Mouse (Mus musculus): Measurements from ENCODE around the gene Ifitm5. TPM values are rescaled to one million over a fixed set of nuclear protein-coding genes. Genes with fewer than 3 reads are reported as not detected.
A peak's percentile ranks its signal among the peaks of the same experiment; 100 is the strongest.

Gene Ifitm5
- polyA plus RNA-seq, 1 experiment from 2014 or later, result 2.4 TPM

DNA sequence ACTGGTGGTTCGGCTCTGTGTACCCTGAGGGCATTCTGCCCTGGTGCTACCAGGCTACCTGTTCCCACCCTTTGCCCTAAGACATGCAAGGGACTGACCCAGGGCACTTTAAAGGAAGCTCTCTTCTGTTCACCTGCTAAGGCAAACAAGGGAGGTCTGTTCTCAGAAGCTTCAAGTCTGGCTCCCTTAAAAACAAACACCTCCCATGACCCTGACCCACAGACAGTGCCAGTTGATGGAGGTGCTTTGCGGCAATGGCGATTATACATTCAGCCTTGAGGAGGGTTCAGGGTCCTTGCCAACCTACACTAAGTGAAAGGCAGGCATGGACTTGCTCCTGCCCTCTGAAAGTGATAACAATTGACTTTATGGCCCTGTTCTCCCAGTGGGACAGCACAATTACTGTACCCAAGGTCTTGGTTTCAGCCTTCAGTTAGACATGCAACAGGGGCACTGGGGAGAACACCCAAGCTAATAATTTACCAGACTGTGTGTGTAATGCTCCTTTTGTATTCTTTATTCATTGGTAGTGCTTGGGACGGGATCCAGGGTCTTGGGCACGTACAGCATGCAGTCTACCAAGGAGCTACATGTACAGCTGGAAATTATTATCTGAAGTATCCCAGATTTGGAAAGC is 37.1 kb downstream of the Ifitm5 start:
- Histone ChIP-seq H3K4me1 (ENCODE audit: control insufficient read depth, insufficient read depth, low read length) (peaks cover 12% of the 10 kb centered on the region), H3K36me3 (ENCODE audit: control insufficient read depth, insufficient read depth, low read length) (no peaks in the 10 kb centered on the region), H3K27ac (ENCODE audit: low read length) (peak overlapping the region; percentile 94), H3K9ac (ENCODE audit: low read depth, low read length) (peak overlapping the region; percentile 36; the same call in 1 of the 2 replicates), H3K27me3 (replicated peaks; ENCODE audit: control insufficient read depth, insufficient read depth, low read length) (no peaks in the 10 kb centered on the region), H3K9me3 (ENCODE audit: control insufficient read depth, low read length) (no peaks in the 10 kb centered on the region), H3K4me3 (ENCODE audit: low read length) (no peak overlapping the region), H3K4me2 (ENCODE audit: low read depth, low read length) (peak overlapping the region; percentile 2; the same call in 1 of the 2 replicates)
- peak; percentile 93 for ATAC-seq
- 51% methylated on average over 5 of the region's 5 CpGs for WGBS

DNA sequence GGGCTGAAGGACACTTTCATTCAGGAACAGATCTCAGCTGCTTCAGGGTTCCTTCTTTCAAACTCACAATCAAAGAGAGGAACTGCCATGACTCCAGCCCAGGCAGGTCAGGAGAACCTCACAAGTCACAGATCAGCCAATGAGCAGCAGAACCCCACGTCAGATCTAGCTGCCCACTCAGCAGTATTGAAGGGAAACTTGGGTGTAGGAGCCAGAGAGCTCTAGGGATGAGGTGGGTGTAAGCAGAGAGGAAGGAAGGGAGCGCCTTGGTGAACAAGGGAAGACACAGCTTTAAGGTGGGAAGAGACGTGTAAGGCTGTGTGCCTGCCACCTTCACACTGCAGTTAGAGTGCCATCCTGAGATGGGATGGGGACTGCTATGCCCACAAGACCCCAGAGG is 37.8 kb downstream of the Ifitm5 start:
- WGBS, result 60% methylated on average over 3 of the region's 3 CpGs
- Histone ChIP-seq H3K36me3 (ENCODE audit: control insufficient read depth, insufficient read depth, low read length) (no peaks in the 10 kb centered on the region), H3K9ac (ENCODE audit: low read depth, low read length) (peak overlapping the region; percentile 36), H3K4me2 (ENCODE audit: low read depth, low read length) (0 out of 2 replicates have a peak overlapping the region, but pooled peaks have one; percentile 2), H3K4me3 (ENCODE audit: low read length) (no peak overlapping the region), H3K27ac (ENCODE audit: low read length) (peak overlapping the region; percentile 94), H3K4me1 (ENCODE audit: control insufficient read depth, insufficient read depth, low read length) (peaks cover 12% of the 10 kb centered on the region), H3K9me3 (ENCODE audit: control insufficient read depth, low read length) (no peaks in the 10 kb centered on the region), H3K27me3 (replicated peaks; ENCODE audit: control insufficient read depth, insufficient read depth, low read length) (no peaks in the 10 kb centered on the region)
- ATAC-seq, result no peak

DNA sequence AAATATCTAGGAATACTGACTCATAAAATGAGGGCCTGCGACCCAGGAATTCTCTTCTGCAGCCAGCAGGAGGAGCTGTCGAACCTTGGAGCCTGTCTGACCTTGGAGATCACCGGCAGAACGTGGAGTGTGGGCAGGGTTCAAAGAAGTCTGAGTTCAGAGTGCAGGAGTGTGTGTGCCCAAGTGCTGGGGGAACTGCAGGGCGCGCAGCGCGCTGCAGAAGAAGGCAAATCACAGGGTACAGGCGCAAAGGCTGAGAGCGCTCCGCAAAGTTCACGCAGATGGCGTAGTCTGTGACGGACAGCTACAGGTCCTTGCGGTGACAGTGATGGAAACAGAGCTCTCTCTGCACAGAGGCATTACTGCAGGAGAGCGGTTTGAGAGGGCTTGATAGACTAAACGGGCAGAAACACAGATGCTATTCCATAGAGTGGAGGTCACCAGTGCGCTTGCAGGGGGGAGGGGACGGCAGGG is 41.4 kb downstream of the Ifitm5 start:
- Histone ChIP-seq H3K4me3 (ENCODE audit: low read length) (peak overlapping the region; percentile 45), H3K27me3 (replicated peaks; ENCODE audit: control insufficient read depth, insufficient read depth, low read length) (no peaks in the 10 kb centered on the region), H3K9me3 (ENCODE audit: control insufficient read depth, low read length) (no peaks in the 10 kb centered on the region), H3K27ac (ENCODE audit: low read length) (0 out of 2 replicates have a peak overlapping the region, but pooled peaks have one; percentile 49), H3K36me3 (ENCODE audit: control insufficient read depth, insufficient read depth, low read length) (no peaks in the 10 kb centered on the region), H3K4me2 (ENCODE audit: low read depth, low read length) (peak overlapping the region; percentile 79), H3K9ac (ENCODE audit: low read depth, low read length) (peak overlapping the region; percentile 64), H3K4me1 (ENCODE audit: control insufficient read depth, insufficient read depth, low read length) (peaks cover 7% of the 10 kb centered on the region)
- peak; percentile 64 for ATAC-seq
- 2% methylated on average over 19 of the region's 19 CpGs for WGBS

GRCm38 (mm10) chr7:140908181-140908580 is 41.9 kb downstream of the Ifitm5 start:
- peaks cover 10% of the 10 kb centered on the region for H3K4me1 ChIP-seq (ENCODE audit: control insufficient read depth, insufficient read depth, low read length)
- ATAC-seq, result no peak
- 44% methylated on average over 7 of the region's 7 CpGs for WGBS
- no peak overlapping the region for H3K9ac ChIP-seq (ENCODE audit: low read depth, low read length)
- no peak overlapping the region; the same call in 1 of the 2 replicates for H3K4me2 ChIP-seq (ENCODE audit: low read depth, low read length)
- H3K9me3 ChIP-seq (ENCODE audit: control insufficient read depth, low read length), result no peaks in the 10 kb centered on the region
- H3K27me3 ChIP-seq (replicated peaks; ENCODE audit: control insufficient read depth, insufficient read depth, low read length), result no peaks in the 10 kb centered on the region
- H3K27ac ChIP-seq (ENCODE audit: low read length), result no peak overlapping the region
- no peak overlapping the region for H3K4me3 ChIP-seq (ENCODE audit: low read length)
- no peaks in the 10 kb centered on the region for H3K36me3 ChIP-seq (ENCODE audit: control insufficient read depth, insufficient read depth, low read length)

DNA sequence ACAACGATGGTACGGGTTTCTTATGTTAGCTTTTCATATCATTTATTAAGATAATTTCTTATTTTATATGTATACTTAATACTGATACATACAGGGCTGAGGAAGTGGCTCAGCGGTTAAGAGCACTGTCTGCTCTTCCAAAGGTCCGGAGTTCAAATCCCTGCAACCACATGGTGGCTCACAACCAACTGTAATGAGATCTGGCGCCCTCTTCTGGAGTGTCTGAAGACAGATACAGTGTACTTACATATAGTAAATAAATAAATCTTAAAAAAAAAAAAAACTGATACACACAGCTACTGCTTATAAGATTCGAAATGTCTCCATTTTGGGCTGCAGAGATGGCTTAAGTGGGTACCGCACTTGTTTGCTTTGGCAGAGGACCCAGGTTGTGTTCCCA is 42.4 kb downstream of the Ifitm5 start:
- Histone ChIP-seq H3K4me3 (ENCODE audit: low read length) (no peak overlapping the region), H3K4me2 (ENCODE audit: low read depth, low read length) (no peak overlapping the region), H3K27ac (ENCODE audit: low read length) (no peak overlapping the region), H3K9ac (ENCODE audit: low read depth, low read length) (no peak overlapping the region), H3K36me3 (ENCODE audit: control insufficient read depth, insufficient read depth, low read length) (no peaks in the 10 kb centered on the region), H3K4me1 (ENCODE audit: control insufficient read depth, insufficient read depth, low read length) (peaks cover 10% of the 10 kb centered on the region), H3K27me3 (replicated peaks; ENCODE audit: control insufficient read depth, insufficient read depth, low read length) (no peaks in the 10 kb centered on the region), H3K9me3 (ENCODE audit: control insufficient read depth, low read length) (no peaks in the 10 kb centered on the region)
- ATAC-seq, result no peak
- 87% methylated on average over 7 of the region's 7 CpGs for WGBS

DNA sequence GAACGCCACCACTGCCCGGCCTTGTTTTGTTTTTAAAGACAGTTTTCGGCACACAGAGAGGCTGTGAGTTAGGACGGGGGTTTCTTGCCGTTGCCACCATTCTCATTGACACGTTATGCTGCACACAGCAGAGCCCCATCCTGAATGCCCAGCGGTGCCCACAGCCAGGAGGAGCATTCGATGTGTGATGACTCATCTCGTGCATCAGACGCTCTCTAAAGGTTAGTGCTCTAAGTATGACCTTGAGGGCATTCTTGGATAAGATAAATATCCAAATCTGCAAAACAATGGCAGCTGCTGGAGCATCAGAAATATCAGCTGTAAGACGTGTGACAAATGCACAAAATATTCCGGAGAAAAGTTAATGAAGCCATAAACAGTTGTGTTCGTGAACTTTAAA is 43.0 kb downstream of the Ifitm5 start:
- no peak overlapping the region for H3K27ac ChIP-seq (ENCODE audit: low read length)
- 79% methylated on average over 13 of the region's 13 CpGs for WGBS
- H3K9me3 ChIP-seq (ENCODE audit: control insufficient read depth, low read length), result no peaks in the 10 kb centered on the region
- H3K4me1 ChIP-seq (ENCODE audit: control insufficient read depth, insufficient read depth, low read length), result peaks cover 5% of the 10 kb centered on the region; the same call in 1 of the 2 replicates
- H3K4me2 ChIP-seq (ENCODE audit: low read depth, low read length), result no peak overlapping the region
- no peak for ATAC-seq
- H3K9ac ChIP-seq (ENCODE audit: low read depth, low read length), result no peak overlapping the region
- no peaks in the 10 kb centered on the region for H3K36me3 ChIP-seq (ENCODE audit: control insufficient read depth, insufficient read depth, low read length)
- no peaks in the 10 kb centered on the region for H3K27me3 ChIP-seq (replicated peaks; ENCODE audit: control insufficient read depth, insufficient read depth, low read length)
- no peak overlapping the region for H3K4me3 ChIP-seq (ENCODE audit: low read length)

- WGBS, result 71% methylated on average over 2 of the region's 2 CpGs
- H3K4me1 ChIP-seq (ENCODE audit: control insufficient read depth, insufficient read depth, low read length), result peaks cover 2% of the 10 kb centered on the region; the same call in 1 of the 2 replicates
- no peak overlapping the region for H3K9ac ChIP-seq (ENCODE audit: low read depth, low read length)
- H3K27ac ChIP-seq (ENCODE audit: low read length), result no peak overlapping the region
- no peak overlapping the region for H3K4me2 ChIP-seq (ENCODE audit: low read depth, low read length)
- H3K4me3 ChIP-seq (ENCODE audit: low read length), result no peak overlapping the region
- no peaks in the 10 kb centered on the region for H3K27me3 ChIP-seq (replicated peaks; ENCODE audit: control insufficient read depth, insufficient read depth, low read length)
- no peaks in the 10 kb centered on the region for H3K9me3 ChIP-seq (ENCODE audit: control insufficient read depth, low read length)
- ATAC-seq, result no peak
- no peaks in the 10 kb centered on the region for H3K36me3 ChIP-seq (ENCODE audit: control insufficient read depth, insufficient read depth, low read length)
These were observed 44.4 kb downstream of the Ifitm5 start for GRCm38 (mm10) chr7:140905642-140906081.

- 22% methylated on average over 13 of the region's 13 CpGs for WGBS
- Histone ChIP-seq H3K9ac (ENCODE audit: low read depth, low read length) (peak overlapping the region; percentile 37; the same call in 1 of the 2 replicates), H3K4me3 (ENCODE audit: low read length) (no peak overlapping the region), H3K36me3 (ENCODE audit: control insufficient read depth, insufficient read depth, low read length) (peaks cover 3% of the 10 kb centered on the region; the same call in 1 of the 2 replicates), H3K4me2 (ENCODE audit: low read depth, low read length) (no peak overlapping the region), H3K27me3 (replicated peaks; ENCODE audit: control insufficient read depth, insufficient read depth, low read length) (no peaks in the 10 kb centered on the region), H3K4me1 (ENCODE audit: control insufficient read depth, insufficient read depth, low read length) (peaks cover 2% of the 10 kb centered on the region; the same call in 1 of the 2 replicates), H3K9me3 (ENCODE audit: control insufficient read depth, low read length) (no peaks in the 10 kb centered on the region), H3K27ac (ENCODE audit: low read length) (0 out of 2 replicates have a peak overlapping the region, but pooled peaks have one; percentile 18)
- ATAC-seq, result peak; percentile 52
These were observed 46.9 kb downstream of the Ifitm5 start for GRCm38 (mm10) chr7:140903212-140903611.

- no peaks in the 10 kb centered on the region for H3K27me3 ChIP-seq (replicated peaks; ENCODE audit: control insufficient read depth, insufficient read depth, low read length)
- no peak overlapping the region for H3K27ac ChIP-seq (ENCODE audit: low read length)
- no peak overlapping the region for H3K4me2 ChIP-seq (ENCODE audit: low read depth, low read length)
- H3K9ac ChIP-seq (ENCODE audit: low read depth, low read length), result no peak overlapping the region
- peaks cover 2% of the 10 kb centered on the region; the same call in 1 of the 2 replicates for H3K4me1 ChIP-seq (ENCODE audit: control insufficient read depth, insufficient read depth, low read length)
- no peak for ATAC-seq
- 86% methylated on average over 15 of the region's 15 CpGs for WGBS
- H3K36me3 ChIP-seq (ENCODE audit: control insufficient read depth, insufficient read depth, low read length), result peaks cover 7% of the 10 kb centered on the region
- H3K9me3 ChIP-seq (ENCODE audit: control insufficient read depth, low read length), result no peaks in the 10 kb centered on the region
- H3K4me3 ChIP-seq (ENCODE audit: low read length), result no peak overlapping the region
These were observed 47.8 kb downstream of the Ifitm5 start for GRCm38 (mm10) chr7:140902036-140902875.
